Mouse (Mus musculus) liver, embryonic 12.5 days (tissue): ENCODE data around the gene Sbf2. TPM values are rescaled to one million over a fixed set of nuclear protein-coding genes. Genes with fewer than 3 reads are reported as not detected.
"Not testable (repeated sequence)": the region's sequence is repeated elsewhere in the genome, so short reads cannot be mapped to it uniquely, and the experiment has no call there.

Experiments used
- ATAC-seq: fragments of 200-750 bp; cut with Nextera tagmentation; 2 replicates; pipeline ENCODE4 v1.8.0; 2017; ENCODE audit warnings: moderate number of reproducible peaks, mild to moderate bottlenecking, moderate library complexity
- H3K27ac ChIP-seq: fragments of 300-500 bp; sonication (generic); 2 replicates; pipeline ENCODE4 v1.5.1; 2016; ENCODE audit warnings: mild to moderate bottlenecking
- H3K27me3 ChIP-seq: fragments of 300-500 bp; sonication (generic); replicated peaks from 2 replicates; pipeline ENCODE4 v1.6.1; 2016; ENCODE audit warnings: mild to moderate bottlenecking, moderate library complexity
- H3K36me3 ChIP-seq: fragments of 300-500 bp; sonication (generic); 2 replicates; pipeline ENCODE4 v1.6.1; 2016; ENCODE audit warnings: mild to moderate bottlenecking, moderate library complexity
- H3K4me1 ChIP-seq: fragments of 300-500 bp; sonication (generic); 2 replicates; pipeline ENCODE4 v1.6.1; 2016
- H3K4me2 ChIP-seq: fragments of 300-500 bp; sonication (generic); 2 replicates; pipeline ENCODE4 v1.6.1; 2016; ENCODE audit warnings: mild to moderate bottlenecking, moderate library complexity
- H3K4me3 ChIP-seq: fragments of 300-500 bp; sonication (generic); 2 replicates; pipeline ENCODE4 v1.5.1; 2016; ENCODE audit warnings: mild to moderate bottlenecking, moderate library complexity
- H3K9ac ChIP-seq: fragments of 300-500 bp; sonication (generic); 2 replicates; pipeline ENCODE4 v1.6.1; 2016; ENCODE audit warnings: mild to moderate bottlenecking, moderate library complexity
- H3K9me3 ChIP-seq: fragments of 300-500 bp; sonication (generic); replicated peaks from 2 replicates; pipeline ENCODE4 v1.6.1; 2016; ENCODE audit warnings: mild to moderate bottlenecking, moderate library complexity
- WGBS: fragments of 180-500 bp; shearing (Covaris S2); methylation state at CpG from one replicate; pipeline ENCODE4 v1.1.7; 2016; ENCODE audit not compliant: insufficient replicate concordance; 5-methylcytosine and 5-hydroxymethylcytosine counted together
- polyA plus RNA-seq: library from polyadenylated mRNA; unstranded; fragments of >200 nt; fragmentation: Nextera tagmentation; extraction: Ambion mirVana; gene quantifications from 2 replicates; pipeline ENCODE4 v1.2.1, GENCODE M21; 2016

Gene Sbf2
- polyA plus RNA-seq, 1 experiment from 2014 or later: 9.2 TPM

GRCm38 (mm10) chr7:110543341-110543740 is 71.4 kb downstream of the Sbf2 start:
- Histone ChIP-seq H3K4me1 (no peaks in the 10 kb centered on the region), H3K4me3 (no peak overlapping the region), H3K27me3 (no peaks in the 10 kb centered on the region), H3K9ac (no peak overlapping the region), H3K36me3 (no peaks in the 10 kb centered on the region), H3K9me3 (no peaks in the 10 kb centered on the region), H3K27ac (no peak overlapping the region), H3K4me2 (no peak overlapping the region)
- no peak for ATAC-seq
- WGBS: 70% methylated on average over 6 of the region's 6 CpGs

GRCm38 (mm10) chr7:110539266-110539665 is 75.5 kb downstream of the Sbf2 start:
- no peaks in the 10 kb centered on the region for H3K27me3 ChIP-seq
- no peak overlapping the region for H3K4me3 ChIP-seq
- WGBS: 57% methylated on average over 2 of the region's 2 CpGs
- no peak overlapping the region for H3K27ac ChIP-seq
- no peak for ATAC-seq
- H3K9ac ChIP-seq: no peak overlapping the region
- H3K4me1 ChIP-seq: no peaks in the 10 kb centered on the region
- no peaks in the 10 kb centered on the region for H3K36me3 ChIP-seq
- no peak overlapping the region for H3K4me2 ChIP-seq
- H3K9me3 ChIP-seq: no peaks in the 10 kb centered on the region

- not testable (repeated sequence) for H3K4me3 ChIP-seq, ATAC-seq, H3K27ac ChIP-seq, H3K36me3 ChIP-seq, H3K4me2 ChIP-seq, H3K9ac ChIP-seq, H3K9me3 ChIP-seq, H3K4me1 ChIP-seq, H3K27me3 ChIP-seq
Measured at GRCm38 (mm10) chr7:110530295-110530694, 84.4 kb downstream of the Sbf2 start.

- WGBS: 32% methylated on average over 1 of the region's 1 CpGs
- Histone ChIP-seq H3K4me1 (no peaks in the 10 kb centered on the region), H3K4me3 (no peak overlapping the region), H3K27me3 (no peaks in the 10 kb centered on the region), H3K4me2 (no peak overlapping the region), H3K9me3 (no peaks in the 10 kb centered on the region), H3K36me3 (no peaks in the 10 kb centered on the region), H3K27ac (no peak overlapping the region), H3K9ac (no peak overlapping the region)
- ATAC-seq: no peak
Measured at GRCm38 (mm10) chr7:110525090-110525775, 89.5 kb downstream of the Sbf2 start.

GRCm38 (mm10) chr7:110516241-110517220 is 98.2 kb downstream of the Sbf2 start:
- no peaks in the 10 kb centered on the region for H3K36me3 ChIP-seq
- ATAC-seq: no peak
- 77% methylated on average over 2 of the region's 2 CpGs for WGBS
- H3K9me3 ChIP-seq: no peaks in the 10 kb centered on the region
- no peak overlapping the region for H3K4me3 ChIP-seq
- H3K27ac ChIP-seq: no peak overlapping the region
- no peaks in the 10 kb centered on the region for H3K4me1 ChIP-seq
- no peaks in the 10 kb centered on the region for H3K27me3 ChIP-seq
- H3K9ac ChIP-seq: no peak overlapping the region
- no peak overlapping the region for H3K4me2 ChIP-seq

- Histone ChIP-seq H3K4me2 (no peak overlapping the region), H3K9me3 (no peaks in the 10 kb centered on the region), H3K27ac (no peak overlapping the region), H3K36me3 (no peaks in the 10 kb centered on the region), H3K4me3 (no peak overlapping the region), H3K27me3 (no peaks in the 10 kb centered on the region), H3K4me1 (no peaks in the 10 kb centered on the region), H3K9ac (no peak overlapping the region)
- ATAC-seq: no peak
Measured at GRCm38 (mm10) chr7:110514131-110514530, 100.6 kb downstream of the Sbf2 start.

- H3K9ac ChIP-seq: no peak overlapping the region
- no peak for ATAC-seq
- H3K27me3 ChIP-seq: no peaks in the 10 kb centered on the region
- H3K4me3 ChIP-seq: no peak overlapping the region
- H3K27ac ChIP-seq: no peak overlapping the region
- 61% methylated on average over 1 of the region's 1 CpGs for WGBS
- H3K4me2 ChIP-seq: no peak overlapping the region
- no peaks in the 10 kb centered on the region for H3K4me1 ChIP-seq
- no peaks in the 10 kb centered on the region for H3K9me3 ChIP-seq
- H3K36me3 ChIP-seq: no peaks in the 10 kb centered on the region
Measured at GRCm38 (mm10) chr7:110498653-110499052, 116.1 kb downstream of the Sbf2 start.

- no peaks in the 10 kb centered on the region for H3K27me3 ChIP-seq
- no peaks in the 10 kb centered on the region for H3K9me3 ChIP-seq
- 58% methylated on average over 5 of the region's 5 CpGs for WGBS
- H3K4me2 ChIP-seq: no peak overlapping the region
- H3K36me3 ChIP-seq: no peaks in the 10 kb centered on the region
- ATAC-seq: no peak
- H3K4me1 ChIP-seq: no peaks in the 10 kb centered on the region
- no peak overlapping the region for H3K9ac ChIP-seq
- no peak overlapping the region for H3K4me3 ChIP-seq
- no peak overlapping the region for H3K27ac ChIP-seq
Measured at GRCm38 (mm10) chr7:110491038-110491437, 123.7 kb downstream of the Sbf2 start.

GRCm38 (mm10) chr7:110485051-110485450 is 129.7 kb downstream of the Sbf2 start:
- no peak for ATAC-seq
- Histone ChIP-seq H3K36me3 (no peaks in the 10 kb centered on the region), H3K4me2 (no peak overlapping the region), H3K9me3 (no peaks in the 10 kb centered on the region), H3K27me3 (no peaks in the 10 kb centered on the region), H3K9ac (no peak overlapping the region), H3K4me3 (no peak overlapping the region), H3K4me1 (no peaks in the 10 kb centered on the region), H3K27ac (no peak overlapping the region)
- 73% methylated on average over 5 of the region's 5 CpGs for WGBS

- Histone ChIP-seq H3K27ac (no peak overlapping the region), H3K4me2 (no peak overlapping the region), H3K4me3 (no peak overlapping the region), H3K4me1 (no peaks in the 10 kb centered on the region), H3K36me3 (no peaks in the 10 kb centered on the region), H3K9me3 (no peaks in the 10 kb centered on the region), H3K27me3 (no peaks in the 10 kb centered on the region), H3K9ac (no peak overlapping the region)
- ATAC-seq: no peak
- WGBS: 62% methylated on average over 6 of the region's 6 CpGs
Measured at GRCm38 (mm10) chr7:110470987-110471386, 143.7 kb downstream of the Sbf2 start.

- WGBS: 64% methylated on average over 5 of the region's 5 CpGs
Measured at GRCm38 (mm10) chr7:110463471-110463870, 151.3 kb downstream of the Sbf2 start.

GRCm38 (mm10) chr7:110432301-110432700 is 182.4 kb downstream of the Sbf2 start:
- WGBS: 17% methylated on average over 4 of the region's 4 CpGs
- ATAC-seq: no peak
- H3K9ac ChIP-seq: no peak overlapping the region
- H3K4me3 ChIP-seq: no peak overlapping the region
- H3K27me3 ChIP-seq: no peaks in the 10 kb centered on the region
- no peaks in the 10 kb centered on the region for H3K9me3 ChIP-seq
- H3K4me1 ChIP-seq: no peaks in the 10 kb centered on the region
- no peak overlapping the region for H3K4me2 ChIP-seq
- no peaks in the 10 kb centered on the region for H3K36me3 ChIP-seq
- no peak overlapping the region for H3K27ac ChIP-seq

More at GRCm38 (mm10) chr7:110463471-110463870, 151.3 kb downstream of the Sbf2 start:
- Histone ChIP-seq H3K36me3 (no peaks in the 10 kb centered on the region), H3K4me3 (no peak overlapping the region), H3K9ac (no peak overlapping the region), H3K4me1 (no peaks in the 10 kb centered on the region), H3K27ac (no peak overlapping the region), H3K4me2 (no peak overlapping the region), H3K27me3 (no peaks in the 10 kb centered on the region), H3K9me3 (no peaks in the 10 kb centered on the region)
- ATAC-seq: no peak
